Mouse (Mus musculus): ENCODE measurements at regions not wholly inside any gene's neighbourhood (a gene's known extent, or its start where the extent isn't known, plus 50 kb on each side); places are given as distances from the start of the nearest gene placed in this dataset.

- TF ChIP-seq EP300 (optimal IDR thresholded peaks at IDR 0.05) (no peak), CTCF (IDR thresholded peaks at IDR 0.05; ENCODE audit: low read depth) (no peak)
Measured at GRCm38 (mm10) chr4:57377872-57378271, 56.2 kb upstream of the Palm2 start.
